Mouse (Mus musculus) stomach, postnatal 0 days (tissue): ENCODE results near the gene Clic6. TPM values are rescaled to one million over a fixed set of nuclear protein-coding genes. Genes with fewer than 3 reads are reported as not detected.

ENCODE experiments used
- ATAC-seq: fragments of 200-750 bp; cut with Nextera tagmentation; 2 replicates; pipeline ENCODE4 v1.8.0; 2017; ENCODE audit not compliant: low FRiP score, low TSS enrichment
- DNase-seq: peaks from one replicate; pipeline ENCODE4 v3.0.0-alpha.2; 2016; ENCODE audit warnings: low spot score
- H3K27ac ChIP-seq: fragments of 300-500 bp; sonication (generic); replicated peaks from 2 replicates; pipeline ENCODE4 v1.5.1; 2014; ENCODE audit warnings: mild to moderate bottlenecking, control low read depth
- H3K27me3 ChIP-seq: fragments of 300-500 bp; sonication (generic); 2 replicates; pipeline ENCODE4 v1.6.1; 2014; ENCODE audit warnings: low read length; ENCODE audit not compliant: control insufficient read depth, insufficient read depth
- H3K36me3 ChIP-seq: fragments of 300-500 bp; sonication (generic); 2 replicates; pipeline ENCODE4 v1.6.1; 2014; ENCODE audit warnings: low read length, mixed read lengths; ENCODE audit not compliant: control insufficient read depth, insufficient read depth
- H3K4me1 ChIP-seq: fragments of 300-500 bp; sonication (generic); replicated peaks from 2 replicates; pipeline ENCODE4 v1.6.1; 2014; ENCODE audit warnings: antibody characterized with exemption; ENCODE audit not compliant: control insufficient read depth, insufficient read depth
- H3K4me2 ChIP-seq: fragments of 300-500 bp; sonication (generic); replicated peaks from 2 replicates; pipeline ENCODE4 v1.6.1; 2014; ENCODE audit warnings: low read depth, mild to moderate bottlenecking, control low read depth, moderate library complexity
- H3K4me3 ChIP-seq: fragments of 300-500 bp; sonication (generic); 2 replicates; pipeline ENCODE4 v1.5.1; 2014; ENCODE audit warnings: low read depth, low read length, control low read depth
- H3K9ac ChIP-seq: fragments of 300-500 bp; sonication (generic); 2 replicates; pipeline ENCODE4 v1.6.1; 2014; ENCODE audit warnings: mild to moderate bottlenecking, low read length, control low read depth, mixed read lengths
- H3K9me3 ChIP-seq: fragments of 300-500 bp; sonication (generic); 2 replicates; pipeline ENCODE4 v1.6.1; 2016; ENCODE audit warnings: low read length; ENCODE audit not compliant: control insufficient read depth
- CTCF ChIP-seq: IDR thresholded peaks from 2 replicates; pipeline ENCODE4 v1.5.1; 2016; ENCODE audit warnings: antibody characterized with exemption, low read depth, mild to moderate bottlenecking, moderate library complexity
- EP300 ChIP-seq: optimal IDR thresholded peaks from 2 replicates; pipeline ENCODE3; 2016; ENCODE audit warnings: antibody characterized with exemption
- WGBS: fragments of 180-500 bp; shearing (Covaris S2); extraction: QIAGEN DNeasy Blood & Tissue Kit; methylation state at CpG from one replicate; pipeline ENCODE4 v1.1.7; 2014; 5-methylcytosine and 5-hydroxymethylcytosine counted together
- polyA plus RNA-seq: library from polyadenylated mRNA; unstranded; fragments of >200 nt; fragmentation: Nextera tagmentation; extraction: Ambion mirVana; gene quantifications from 2 replicates; pipeline ENCODE4 v1.2.1, GENCODE M21; 2015

Gene Clic6
- polyA plus RNA-seq, 1 experiment from 2014 or later = 38.5 TPM

DNA sequence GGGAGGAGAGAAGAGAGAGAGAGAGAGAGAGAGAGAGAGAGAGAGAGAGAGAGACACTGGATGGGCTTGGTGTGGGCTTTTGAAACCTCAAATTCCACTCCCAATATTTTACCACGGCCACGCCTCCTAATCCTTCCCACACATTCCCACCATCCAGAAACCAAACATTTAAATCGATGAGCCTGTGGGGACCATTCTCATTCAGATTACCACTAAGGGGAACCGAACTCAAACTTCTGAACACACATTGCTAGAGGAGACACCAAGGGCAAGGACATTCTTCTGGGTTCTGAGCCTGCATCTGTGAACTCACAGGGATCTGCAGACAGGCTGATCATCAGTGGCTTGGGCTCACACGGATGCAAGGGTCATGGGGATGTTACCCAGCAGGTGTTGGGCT is 2.9 kb downstream of the Clic6 start:
- ATAC-seq (no peak), DNase-seq (no peak)
- no peaks in the 10 kb centered on the region for H3K27me3 ChIP-seq
- no peaks in the 10 kb centered on the region for H3K36me3 ChIP-seq
- no peak overlapping the region for H3K9ac ChIP-seq
- H3K4me3 ChIP-seq = no peak overlapping the region
- H3K27ac ChIP-seq = no peak overlapping the region
- H3K4me1 ChIP-seq = no peaks in the 10 kb centered on the region
- 90% methylated on average over 5 of the region's 5 CpGs for WGBS
- no peaks in the 10 kb centered on the region for H3K9me3 ChIP-seq
- TF ChIP-seq CTCF (no peak), EP300 (no peak)
- H3K4me2 ChIP-seq = no peak overlapping the region

DNA sequence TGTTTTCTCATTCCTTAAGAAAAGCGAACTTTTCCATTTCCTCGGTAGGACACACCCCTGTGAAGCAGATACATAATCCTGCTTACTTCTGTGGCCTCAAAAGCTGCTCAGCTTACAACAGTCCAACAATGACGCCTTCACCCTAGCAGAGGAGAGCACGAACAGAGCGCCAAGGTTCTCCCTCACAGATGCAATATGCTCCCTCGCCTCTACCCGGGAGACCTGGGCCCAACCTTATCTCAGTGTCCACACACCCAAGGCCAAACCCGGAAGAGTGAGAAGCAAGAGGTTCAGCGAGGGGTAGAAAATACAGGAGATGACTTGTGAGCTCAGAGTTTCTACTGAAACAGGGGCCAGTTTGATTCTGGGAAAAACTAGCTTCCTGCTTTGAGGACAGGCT is 3.8 kb downstream of the Clic6 start:
- H3K4me1 ChIP-seq = no peaks in the 10 kb centered on the region

DNA sequence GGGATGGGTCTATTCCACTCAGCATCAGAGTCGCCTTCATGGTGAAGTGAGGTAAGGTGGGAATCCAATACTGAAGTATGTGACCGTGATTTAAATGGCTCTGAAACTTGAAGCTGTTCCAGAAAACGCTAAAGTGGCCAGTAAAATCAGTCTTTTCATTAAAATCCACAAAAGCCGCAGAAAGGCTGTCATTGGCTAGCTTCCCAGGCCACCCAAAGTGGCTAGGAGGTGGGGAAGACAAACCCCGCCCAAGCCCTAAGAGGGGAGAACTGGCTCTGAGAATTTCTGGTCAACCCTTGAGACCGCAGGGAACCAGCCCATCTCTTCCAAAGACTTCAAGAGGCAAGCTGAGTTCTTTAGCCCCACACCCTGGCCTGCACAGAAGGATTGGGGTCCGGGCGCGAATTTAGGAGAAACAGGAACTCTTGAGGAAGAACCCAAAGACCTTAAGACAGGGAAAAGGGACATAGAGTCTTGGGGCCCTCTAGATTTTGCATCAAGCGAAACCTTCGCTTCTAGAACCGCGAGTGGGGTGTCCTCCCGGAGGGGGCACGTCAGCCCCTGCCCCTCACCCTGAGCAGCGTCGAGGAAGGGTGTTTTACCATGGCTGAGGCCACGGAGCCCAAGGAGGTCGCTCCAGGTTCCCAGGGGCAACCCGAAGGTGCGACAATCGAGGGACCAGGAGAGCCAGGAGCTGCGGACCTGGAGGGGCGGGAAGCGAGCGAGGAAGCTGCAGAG is 12.5 kb downstream of the Clic6 start:
- H3K4me1 ChIP-seq = peaks cover 5% of the 10 kb centered on the region
- no peak for ATAC-seq
- 13% methylated on average over 26 of the region's 26 CpGs for WGBS
- peak overlapping the region; percentile 70 for H3K9ac ChIP-seq
- no peaks in the 10 kb centered on the region for H3K9me3 ChIP-seq
- DNase-seq = no peak
- peak overlapping the region; percentile 74 for H3K27ac ChIP-seq
- H3K4me2 ChIP-seq = peak overlapping the region; percentile 79
- no peaks in the 10 kb centered on the region for H3K36me3 ChIP-seq
- TF ChIP-seq EP300 = no peak
- no peak for TF ChIP-seq CTCF
- no peaks in the 10 kb centered on the region; the same call in 1 of the 2 replicates for H3K27me3 ChIP-seq
- H3K4me3 ChIP-seq = peak overlapping the region; percentile 52

More for the DNA sequence above, 3.8 kb downstream of the Clic6 start:
- Histone ChIP-seq H3K27ac (peak overlapping the region; percentile 80), H3K27me3 (no peaks in the 10 kb centered on the region), H3K4me2 (no peak overlapping the region), H3K9me3 (no peaks in the 10 kb centered on the region), H3K9ac (no peak overlapping the region), H3K36me3 (no peaks in the 10 kb centered on the region), H3K4me3 (no peak overlapping the region)
- WGBS = 39% methylated on average over 9 of the region's 9 CpGs
- DNase-seq (peak; percentile 66), ATAC-seq (peak; percentile 38; the same call in 1 of the 2 replicates)
- TF ChIP-seq EP300 (no peak), CTCF (no peak)

- peak overlapping the region; percentile 74 for H3K27ac ChIP-seq
- peak overlapping the region; percentile 70 for H3K9ac ChIP-seq
- WGBS = 2% methylated on average over 29 of the region's 34 CpGs
These were observed 13.0 kb downstream of the Clic6 start for GRCm38 (mm10) chr16:92498589-92498981.

DNA sequence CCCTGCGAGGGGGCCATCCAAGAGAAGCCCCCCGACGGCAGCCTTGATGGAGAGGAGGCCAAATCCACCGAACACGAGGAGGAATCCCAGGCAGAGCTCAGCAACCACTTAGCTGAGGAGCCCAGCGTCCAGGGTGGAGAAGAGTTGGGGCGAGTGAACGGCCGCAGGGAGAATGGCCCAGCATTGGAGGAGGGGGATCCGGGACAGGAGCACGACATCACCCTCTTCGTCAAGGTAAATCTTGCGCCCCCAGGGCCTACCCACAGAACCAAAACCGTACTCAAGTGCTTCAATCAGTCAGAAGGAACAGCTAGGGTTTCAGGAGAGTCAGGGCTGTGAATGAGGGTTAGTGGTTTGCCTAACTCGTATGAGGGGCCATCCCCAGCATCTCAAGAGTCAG is 13.8 kb downstream of the Clic6 start:
- H3K27me3 ChIP-seq = no peaks in the 10 kb centered on the region; the same call in 1 of the 2 replicates
- WGBS = 26% methylated on average over 15 of the region's 15 CpGs
- peak overlapping the region; percentile 70 for H3K9ac ChIP-seq
- no peak for DNase-seq
- peak overlapping the region; percentile 52 for H3K4me3 ChIP-seq
- H3K4me2 ChIP-seq = peak overlapping the region; percentile 79
- H3K27ac ChIP-seq = peak overlapping the region; percentile 74; the same call in 1 of the 2 replicates
- no peak for ATAC-seq
- H3K36me3 ChIP-seq = no peaks in the 10 kb centered on the region
- TF ChIP-seq EP300 (no peak), CTCF (no peak)
- H3K9me3 ChIP-seq = no peaks in the 10 kb centered on the region
- H3K4me1 ChIP-seq = peaks cover 5% of the 10 kb centered on the region

More at GRCm38 (mm10) chr16:92498589-92498981, 13.0 kb downstream of the Clic6 start:
- H3K4me2 ChIP-seq = peak overlapping the region; percentile 79
- H3K9me3 ChIP-seq = no peaks in the 10 kb centered on the region
- ATAC-seq = peak; percentile 35
- peak overlapping the region; percentile 52 for H3K4me3 ChIP-seq
- peak; percentile 74 for DNase-seq
- H3K4me1 ChIP-seq = peaks cover 5% of the 10 kb centered on the region
- TF ChIP-seq CTCF (0 out of 2 replicates have a peak, but pooled peaks have one; percentile 5), EP300 (no peak)
- H3K36me3 ChIP-seq = no peaks in the 10 kb centered on the region
- no peaks in the 10 kb centered on the region; the same call in 1 of the 2 replicates for H3K27me3 ChIP-seq

DNA sequence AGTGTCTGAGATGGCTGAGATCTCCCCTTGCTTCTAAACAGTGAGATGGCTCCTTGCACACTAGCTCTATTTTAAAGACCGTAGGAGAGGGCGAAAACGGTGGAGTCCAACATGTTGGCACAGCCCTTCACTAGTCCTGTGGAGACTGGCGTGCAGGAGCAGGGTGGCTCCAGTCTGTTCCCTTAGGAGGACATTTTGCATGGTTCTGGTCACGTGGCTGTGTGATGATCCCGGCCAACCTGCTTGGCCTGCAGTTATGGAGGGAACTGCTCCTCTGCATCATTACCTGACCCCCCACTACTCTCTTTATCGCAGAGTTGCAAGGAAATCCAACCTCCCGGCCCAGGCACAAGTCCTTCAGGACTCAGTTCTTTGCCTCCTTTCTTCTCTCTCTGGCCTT is 15.0 kb downstream of the Clic6 start:
- peak overlapping the region; percentile 1; the same call in 1 of the 2 replicates for H3K4me3 ChIP-seq
- no peaks in the 10 kb centered on the region; the same call in 1 of the 2 replicates for H3K27me3 ChIP-seq
- DNase-seq = peak; percentile 52
- H3K4me1 ChIP-seq = peaks cover 5% of the 10 kb centered on the region
- H3K9ac ChIP-seq = no peak overlapping the region
- TF ChIP-seq EP300 = no peak
- no peak for TF ChIP-seq CTCF
- 0 out of 2 replicates have a peak, but pooled peaks have one; percentile 26 for ATAC-seq
- H3K4me2 ChIP-seq = peak overlapping the region; percentile 79
- H3K27ac ChIP-seq = 0 out of 2 replicates have a peak overlapping the region, but pooled peaks have one; percentile 50
- H3K36me3 ChIP-seq = no peaks in the 10 kb centered on the region
- H3K9me3 ChIP-seq = no peaks in the 10 kb centered on the region
- 57% methylated on average over 8 of the region's 8 CpGs for whole genome bisulfite sequencing
